Mouse (Mus musculus) gastrocnemius, adult 8-10 months (tissue): ENCODE results near the gene Trim2. TPM values are rescaled to one million over a fixed set of nuclear protein-coding genes. Genes with fewer than 3 reads are reported as not detected.
A peak's percentile ranks its signal among the peaks of the same experiment; 100 is the strongest.

Experiments used
- DNase-seq, 2 experiments: peaks; one replicate each; pipeline ENCODE4 v3.0.0; 2022; ENCODE audit warnings: low spot score in 2 of 2
- total RNA-seq, 4 experiments: library from RNA; stranded (reverse); gene quantifications; 2 replicates each; pipeline ENCODE4 v1.2.4; 2022

The Trim2 gene
- total RNA-seq, 4 experiments from 2014 or later = 0.92 to 3.0 (median 1.8) TPM

GRCm38 (mm10) chr3:84224982-84225381, 81.7 kb downstream of the Trim2 start:
- no peak for DNase-seq

DNA sequence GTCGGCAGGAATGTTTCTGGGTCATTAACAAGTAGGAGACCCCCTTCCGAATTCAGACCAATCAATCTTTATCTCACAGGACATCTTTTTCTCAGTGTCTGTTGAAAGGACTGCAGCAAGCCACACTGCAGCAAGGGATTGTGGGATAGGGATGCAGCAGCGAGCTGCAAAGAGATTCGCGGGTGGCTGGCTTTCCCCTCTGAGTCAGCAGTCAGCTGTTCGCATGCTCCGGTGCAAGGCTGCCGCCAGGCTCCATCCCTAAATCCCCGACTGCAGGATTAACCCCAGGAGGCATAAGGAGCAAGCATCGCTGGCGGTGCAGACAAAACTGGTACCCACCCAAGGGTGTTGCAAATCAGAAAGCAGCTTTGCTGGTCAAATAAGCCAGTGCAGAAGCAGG, 85.9 kb downstream of the Trim2 start:
- peak in 1 of 2 experiments; percentile 29 for DNase-seq

DNA sequence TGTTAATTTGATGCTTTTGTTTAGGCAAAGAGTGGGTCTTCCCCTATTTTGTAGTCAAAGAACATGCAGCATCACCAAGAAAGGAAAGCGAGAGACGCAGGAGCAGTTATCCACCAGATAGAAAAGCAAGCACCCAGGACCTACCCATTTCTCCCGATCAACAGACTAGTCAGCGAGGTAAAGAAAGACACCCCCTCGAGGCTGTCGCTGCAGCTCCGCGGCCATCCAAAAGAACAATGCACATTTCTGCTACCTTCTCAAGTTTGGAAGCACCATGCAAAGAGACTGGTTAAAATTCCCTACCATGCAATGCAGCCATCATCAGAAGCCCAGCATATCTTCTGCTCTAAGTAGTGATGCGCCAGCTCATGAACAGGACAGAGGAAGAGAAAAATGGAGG, 86.4 kb downstream of the Trim2 start:
- DNase-seq = no peak

GRCm38 (mm10) chr3:84219720-84220273, 86.9 kb downstream of the Trim2 start:
- DNase-seq = no peak

- no peak for DNase-seq
Observed at GRCm38 (mm10) chr3:84219166-84219710, 87.4 kb downstream of the Trim2 start.

DNA sequence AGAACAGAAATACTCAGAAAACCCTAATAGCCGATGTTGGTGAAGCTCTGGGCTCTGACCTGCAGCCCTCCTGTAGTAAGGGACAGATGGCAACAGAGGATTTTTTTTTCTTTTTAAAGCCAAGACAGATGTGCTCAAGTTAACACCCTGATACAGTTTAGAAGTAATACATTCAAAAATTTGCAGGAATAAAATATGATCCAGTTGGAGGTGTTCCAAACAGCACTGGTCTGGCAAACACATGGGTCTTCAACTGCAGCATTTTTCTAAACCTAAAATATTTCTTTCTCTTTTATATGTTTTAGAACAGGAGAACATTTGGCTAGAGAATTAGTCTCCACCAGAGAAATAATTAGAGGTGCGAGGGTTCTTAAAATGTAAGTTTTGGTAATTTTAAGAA, 88.2 kb downstream of the Trim2 start:
- DNase-seq = no peak

- no peak for DNase-seq
Observed at GRCm38 (mm10) chr3:84217961-84218351, 88.7 kb downstream of the Trim2 start.

DNA sequence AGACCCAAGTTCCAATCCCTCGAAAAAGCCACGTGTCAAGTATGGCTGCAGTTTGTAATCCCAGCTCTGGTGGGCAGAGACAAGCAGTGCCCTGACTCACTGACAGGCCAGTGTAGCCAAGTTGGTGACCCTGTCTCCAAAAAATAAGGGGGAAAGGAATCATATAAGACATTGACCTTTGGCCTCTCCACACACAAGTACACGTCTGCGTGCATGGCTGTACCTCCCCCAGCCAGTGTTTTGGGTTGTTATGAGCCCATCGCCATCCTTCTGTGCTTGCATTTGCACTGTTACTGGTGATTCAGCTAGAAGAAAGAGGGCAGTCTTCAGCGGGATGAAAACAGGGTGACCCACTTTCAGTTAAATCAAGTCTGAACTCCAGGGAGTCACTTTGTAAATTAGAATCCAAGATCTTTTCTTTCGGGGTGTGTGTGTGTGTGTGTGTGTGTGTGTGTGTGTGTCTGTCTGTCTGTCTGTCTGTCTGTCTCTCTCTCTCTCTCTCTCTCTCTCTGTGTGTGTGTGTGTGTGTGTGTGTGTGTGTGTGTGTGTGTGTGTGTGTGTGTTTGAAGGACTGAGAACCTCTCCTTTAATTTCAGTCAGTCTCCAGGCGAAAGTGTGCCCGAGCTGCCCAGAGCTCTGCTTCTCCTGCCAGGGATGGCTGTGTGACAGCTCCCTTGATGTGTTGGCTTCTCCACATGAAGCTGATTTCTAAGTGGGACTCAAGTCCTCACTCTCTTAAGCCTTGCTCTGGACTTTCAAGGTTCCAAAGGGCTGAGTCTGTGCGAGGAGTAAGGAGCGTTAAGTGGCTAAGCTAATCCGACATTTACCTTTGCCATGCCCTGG, 89.3 kb downstream of the Trim2 start:
- no peak for DNase-seq

DNA sequence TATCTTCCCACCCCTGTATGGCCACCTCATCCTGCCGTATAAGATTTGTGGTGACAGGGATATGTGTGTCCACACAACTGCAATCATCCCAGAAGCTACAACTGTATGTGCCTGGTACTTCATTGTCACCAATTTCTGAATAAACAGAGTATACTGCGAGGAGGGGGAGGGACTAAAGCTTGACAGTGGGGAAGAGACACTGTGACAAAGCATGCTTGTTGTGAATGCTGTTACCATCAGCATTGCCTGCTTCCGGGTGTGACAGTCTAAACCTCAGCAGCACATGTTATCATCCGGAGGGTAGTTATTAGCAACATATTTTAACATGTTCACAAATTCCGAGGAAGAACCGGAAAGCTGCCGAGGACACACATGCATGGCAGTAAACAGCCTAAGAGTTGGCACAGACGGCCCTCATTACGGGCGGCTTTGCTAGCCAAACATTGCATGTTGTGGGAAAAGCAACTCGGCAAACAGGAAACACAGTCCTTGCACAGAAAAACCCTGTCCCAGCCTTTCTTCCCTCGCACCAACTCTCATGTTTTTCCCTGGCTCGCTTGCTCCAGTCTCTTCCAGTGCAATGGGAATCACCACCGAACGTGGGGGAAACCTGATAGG, 90.8 kb downstream of the Trim2 start:
- no peak for DNase-seq

DNA sequence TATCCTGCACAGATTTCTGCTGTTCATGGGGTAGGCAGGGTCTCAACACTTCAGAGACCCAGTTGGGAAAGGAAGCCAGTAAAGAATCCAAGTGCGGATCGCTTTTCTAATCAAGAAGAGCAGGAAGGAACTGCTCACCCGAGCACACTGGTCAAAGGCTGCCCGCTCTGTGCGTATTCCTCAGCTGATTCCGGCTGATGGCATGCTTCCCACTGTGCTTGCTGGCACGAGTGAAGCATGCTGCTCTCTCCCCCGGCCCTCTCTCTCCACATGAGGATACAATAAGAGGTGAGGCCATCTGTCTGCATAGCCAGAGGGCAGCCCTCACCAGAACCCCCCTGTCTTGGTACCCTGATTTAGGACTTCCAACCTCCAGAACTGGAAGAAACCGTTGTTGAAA, 91.4 kb downstream of the Trim2 start:
- DNase-seq = no peak

GRCm38 (mm10) chr3:84214501-84214900, 92.2 kb downstream of the Trim2 start:
- DNase-seq = no peak

- DNase-seq = no peak
Observed at GRCm38 (mm10) chr3:84211340-84211875, 95.3 kb downstream of the Trim2 start.

DNA sequence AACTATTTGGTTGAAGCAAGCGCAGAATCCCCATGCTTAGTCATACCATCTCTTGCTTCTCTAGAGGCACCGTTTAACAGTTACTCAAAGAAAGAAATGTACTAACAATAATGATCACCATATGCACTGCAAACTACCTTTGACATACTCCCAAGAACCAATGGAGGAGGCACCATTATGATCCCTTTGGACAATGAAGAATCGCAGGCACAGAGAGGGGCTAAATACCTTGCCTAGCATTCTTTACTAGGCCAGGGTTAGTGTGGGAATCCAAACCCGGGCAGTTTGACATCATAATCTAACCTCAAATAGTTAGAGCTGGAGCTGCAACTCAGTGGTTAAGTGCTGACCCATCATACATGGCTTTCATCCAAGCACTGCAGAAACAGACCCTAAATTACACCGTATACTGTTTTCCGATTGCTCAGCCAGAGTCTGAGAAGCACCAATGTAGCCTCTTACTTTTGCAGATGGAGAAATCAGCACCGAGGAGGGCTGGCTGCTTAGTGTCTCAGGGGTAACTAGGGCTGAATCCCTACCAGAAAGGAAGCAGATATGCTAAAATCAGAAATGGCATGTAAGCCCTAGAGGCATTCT, 97.7 kb downstream of the Trim2 start:
- DNase-seq = no peak

DNA sequence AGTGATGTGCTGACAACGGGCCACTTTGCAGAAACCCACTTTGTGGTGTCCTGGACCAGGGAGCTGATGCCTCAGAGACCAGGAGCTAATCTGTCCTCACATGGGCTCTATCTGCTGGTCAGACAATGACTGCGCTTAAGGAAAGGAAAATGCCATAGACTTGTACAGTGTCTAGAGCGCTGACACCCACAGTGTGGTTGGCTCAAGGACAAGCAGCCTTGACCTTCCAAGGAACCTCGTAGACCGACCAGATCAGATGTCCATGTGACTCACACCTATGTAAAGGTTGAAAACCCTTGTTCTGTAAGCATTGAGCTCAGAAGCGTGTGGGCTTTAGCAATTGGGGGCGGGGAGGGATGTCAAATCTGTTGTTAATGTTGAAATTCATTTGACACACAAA, 98.2 kb downstream of the Trim2 start:
- DNase-seq = no peak

DNA sequence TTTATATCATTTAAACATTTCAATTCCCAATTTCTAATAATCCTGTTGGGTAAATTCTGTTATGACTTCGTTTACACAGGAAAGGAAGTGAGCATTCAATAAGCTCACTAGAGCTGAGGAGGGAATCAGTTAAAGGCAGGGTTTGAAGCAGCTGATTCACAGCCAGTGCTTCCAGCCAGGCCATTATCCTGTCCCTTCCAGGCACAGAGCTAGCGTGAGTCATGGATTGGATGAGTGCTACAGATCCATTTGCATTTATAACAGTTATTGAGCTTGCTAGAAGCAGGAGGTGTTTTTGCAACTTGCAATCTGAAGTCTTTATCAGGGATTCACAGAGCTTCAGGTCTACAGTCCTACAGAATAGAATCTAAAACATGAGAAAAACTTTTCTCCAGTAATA, 99.3 kb downstream of the Trim2 start:
- DNase-seq = no peak

DNA sequence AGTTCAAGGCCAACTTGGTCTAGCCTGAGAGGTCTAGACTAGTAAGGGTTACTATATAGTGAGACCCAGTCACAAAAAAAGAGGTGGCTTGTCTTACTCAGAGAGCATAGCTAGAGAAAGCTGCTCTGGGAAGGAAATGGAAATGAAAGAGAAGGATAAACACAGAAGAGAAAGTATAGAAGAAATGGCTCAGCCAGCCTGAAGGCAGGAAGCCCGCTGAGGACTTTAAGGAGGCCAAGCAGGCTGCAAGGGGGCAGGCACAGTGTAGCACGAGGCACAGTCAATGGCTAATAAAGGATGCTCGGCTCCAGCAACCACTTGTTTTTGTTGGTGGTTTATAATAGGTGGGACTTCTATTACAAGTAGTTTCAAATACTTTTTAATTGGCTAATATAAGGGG, 100.6 kb downstream of the Trim2 start:
- DNase-seq = no peak

GRCm38 (mm10) chr3:84205650-84206049, 101.0 kb downstream of the Trim2 start:
- no peak for DNase-seq

DNA sequence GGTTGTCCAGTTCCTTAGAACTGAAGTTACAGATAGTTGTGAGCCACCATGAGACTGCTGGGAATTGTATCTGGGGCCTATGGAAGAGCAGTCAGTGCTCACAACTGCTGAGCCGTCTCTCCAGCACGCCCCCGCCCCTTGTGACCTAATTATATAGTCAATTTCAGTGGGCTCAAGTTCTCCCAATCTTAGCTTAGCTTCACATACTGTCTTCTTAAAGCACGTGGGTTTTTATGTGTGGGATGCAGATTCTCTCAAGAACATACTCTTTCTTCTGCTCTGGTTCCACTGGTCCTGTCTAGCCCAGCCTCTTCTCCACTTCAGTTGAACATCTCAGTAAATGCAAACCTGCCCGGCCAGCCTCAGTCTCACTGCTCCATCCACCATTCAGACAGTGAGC, 102.0 kb downstream of the Trim2 start:
- DNase-seq = no peak

DNA sequence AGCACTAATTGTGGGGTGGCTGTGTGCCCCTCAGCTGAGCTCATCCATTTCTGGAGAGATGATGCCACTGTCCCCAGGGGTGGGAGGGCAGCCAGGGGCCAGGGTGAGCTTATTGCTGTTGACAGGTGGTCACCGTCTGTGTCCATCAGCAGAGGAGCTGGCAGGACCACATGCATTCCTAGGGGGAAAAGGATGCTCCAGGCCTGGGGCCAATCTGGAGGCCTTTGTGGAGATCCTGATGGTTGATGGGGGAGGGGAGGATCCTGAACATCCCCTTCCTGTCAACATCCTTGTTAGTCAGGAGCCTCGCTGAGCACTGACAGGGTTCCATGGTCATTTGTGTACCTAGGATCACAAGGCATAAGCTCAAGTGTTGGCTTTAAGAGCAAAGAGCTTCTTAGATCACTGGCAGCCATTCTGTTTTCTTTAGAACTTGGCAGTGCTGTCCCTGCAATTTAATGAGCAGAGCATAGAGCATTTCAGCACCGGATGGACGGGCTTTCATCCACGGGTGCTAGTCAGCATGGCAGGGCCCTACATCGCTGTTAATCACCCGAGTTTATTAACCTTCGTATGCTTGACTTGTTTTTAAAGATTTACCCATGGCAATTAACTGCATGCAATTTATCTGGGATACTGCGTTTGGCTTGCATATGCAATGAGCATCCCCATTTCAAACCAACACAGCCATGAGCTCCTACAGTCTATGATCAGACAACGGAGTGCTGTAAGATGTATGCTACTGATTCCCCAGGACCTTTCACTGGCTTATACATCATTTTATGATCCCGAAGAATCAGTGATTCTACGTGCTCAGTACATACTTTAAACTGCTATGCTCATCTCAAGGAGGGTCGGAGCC, 105.9 kb downstream of the Trim2 start:
- DNase-seq = peak in 1 of 2 experiments; percentile 22

DNA sequence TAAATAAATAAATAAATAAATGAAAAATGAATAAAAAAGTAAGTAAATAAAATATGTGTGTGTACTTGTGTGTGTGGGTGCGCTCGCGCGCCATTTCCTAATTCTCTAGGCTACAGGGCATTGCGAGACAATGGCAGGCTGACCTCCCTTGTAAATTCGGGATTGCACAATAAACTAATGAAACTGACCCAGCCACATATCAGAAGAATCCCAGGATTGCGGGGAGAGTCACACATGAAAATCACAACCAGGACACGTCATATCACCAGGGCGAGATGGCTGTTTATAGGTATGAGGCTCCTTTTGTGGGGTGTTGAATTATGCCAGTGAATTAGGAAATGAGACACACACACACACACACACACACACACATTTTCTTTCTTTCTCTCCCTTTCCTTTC, 107.2 kb downstream of the Trim2 start:
- DNase-seq = no peak

GRCm38 (mm10) chr3:84198229-84198628, 108.4 kb downstream of the Trim2 start:
- DNase-seq = no peak
